7 mouse cellular contexts compared by ENCODE assay signal in genomic region chr5:28466760-28467306, GRCm38 (mm10). TPM values are rescaled to one million over a fixed set of nuclear protein-coding genes. Genes with fewer than 3 reads are reported as not detected.
DNase-seq lines count a peak whose midpoint lies in the region; ATAC-seq and TF ChIP-seq lines count a peak whose summit lies in the region.

Gene Shh (minus strand): TSS chr5:28467256.

- peak within 1 kb of the TSS; percentile 63 for H3K9ac ChIP-seq in midbrain, embryonic 13.5 days (replicated peaks)

- TF ChIP-seq CTCF in lung, adult 2 months (IDR thresholded peaks at IDR 0.05; ENCODE audit: insufficient read depth, low read length) = no peak
- TF ChIP-seq CTCF in cortical plate, adult 2 months (IDR thresholded peaks at IDR 0.05; ENCODE audit: extremely low read depth, insufficient read depth, low read length) = no peak

- TF ChIP-seq POLR2A in lung, adult 2 months (IDR thresholded peaks at IDR 0.05; ENCODE audit: borderline replicate concordance, extremely low read depth, low read depth, low read length) = no peak
- peak; percentile 55; the same call in 1 of the 2 replicates for TF ChIP-seq POLR2A in cortical plate, adult 2 months (IDR thresholded peaks at IDR 0.05; ENCODE audit: extremely low read depth, insufficient read depth, low read length)

- H3K9me3 ChIP-seq in hindbrain, embryonic 10.5 days = no peaks in the 10 kb centered on the region
- H3K9me3 ChIP-seq in midbrain, embryonic 13.5 days = no peaks in the 10 kb centered on the region

- no peaks in the 10 kb centered on the region for H3K36me3 ChIP-seq in hindbrain, embryonic 10.5 days
- H3K36me3 ChIP-seq in midbrain, embryonic 13.5 days = no peaks in the 10 kb centered on the region

- 4% methylated on average over 31 of the region's 31 CpGs for WGBS in lung, adult 2 months
- 1% methylated on average over 31 of the region's 31 CpGs for WGBS in hindbrain, embryonic 10.5 days
- whole genome bisulfite sequencing in midbrain, embryonic 13.5 days = under 1% methylated on average over 31 of the region's 31 CpGs

- no peaks in the 10 kb centered on the region; the same call in 1 of the 2 replicates for H3K4me1 ChIP-seq in lung, adult 2 months (ENCODE audit: control insufficient read depth, insufficient read depth, low read length)
- no peaks in the 10 kb centered on the region for H3K4me1 ChIP-seq in cortical plate, adult 2 months (ENCODE audit: control insufficient read depth, insufficient read depth, low read length)
- H3K4me1 ChIP-seq in hindbrain, embryonic 10.5 days (replicated peaks) = peaks cover 52% of the 10 kb centered on the region
- peaks cover 44% of the 10 kb centered on the region for H3K4me1 ChIP-seq in midbrain, embryonic 13.5 days (replicated peaks)

- peak within 1 kb of the TSS; percentile 66 for H3K4me2 ChIP-seq in midbrain, embryonic 13.5 days (replicated peaks)

- peak; percentile 27 for DNase-seq in lung, adult 2 months
- no peak for DNase-seq in lung, postnatal 14 days
- peak; percentile 42 for DNase-seq in hindbrain, embryonic 10.5 days (ENCODE audit: low spot score)
- DNase-seq in thymus, postnatal 10 days (ENCODE audit: low spot score in 2 of 2) = no peak
- DNase-seq in cerebellum, adult 11-12 months = no peak

- peak within 1 kb of the TSS; percentile 48 for H3K4me3 ChIP-seq in lung, adult 2 months (replicated peaks; ENCODE audit: extremely low read depth, low read depth, low read length)
- H3K4me3 ChIP-seq in cortical plate, adult 2 months (ENCODE audit: insufficient read depth, low read length) = peak within 1 kb of the TSS; percentile 34
- peak within 1 kb of the TSS; percentile 64 for H3K4me3 ChIP-seq in hindbrain, embryonic 10.5 days
- peak within 1 kb of the TSS; percentile 46 for H3K4me3 ChIP-seq in midbrain, embryonic 13.5 days (replicated peaks)

- no peak within 1 kb of the TSS for H3K27ac ChIP-seq in cortical plate, adult 2 months (ENCODE audit: insufficient read depth, low read length)
- 0 out of 2 replicates have a peak within 1 kb of the TSS, but pooled peaks have one; percentile 16 for H3K27ac ChIP-seq in hindbrain, embryonic 10.5 days
- H3K27ac ChIP-seq in midbrain, embryonic 13.5 days = peak within 1 kb of the TSS; percentile 83

- peaks cover 96% of the 10 kb centered on the region for H3K27me3 ChIP-seq in hindbrain, embryonic 10.5 days (ENCODE audit: insufficient read depth, poor library complexity, severe bottlenecking)
- H3K27me3 ChIP-seq in midbrain, embryonic 13.5 days = peaks cover 92% of the 10 kb centered on the region

- peak; percentile 62 for ATAC-seq in midbrain, embryonic 13.5 days

RNA-seq across cellular contexts. Expression of gene Shh, which starts in this region (rescaled TPM):
- 7.7 and 11.9 TPM in 2 replicates for polyA plus RNA-seq in lung, adult 2 months (2012; rRNA removed)
- polyA plus RNA-seq in cortical plate, adult 2 months (2012; rRNA removed) = 2.3 and 2.6 TPM in 2 replicates
- 2.8 TPM in 2 replicates for polyA plus RNA-seq in hindbrain, embryonic 10.5 days (2016; fragmentation: Nextera tagmentation; extraction: Ambion mirVana)
- 1.3 and 3.4 TPM in 2 replicates for polyA plus RNA-seq in midbrain, embryonic 13.5 days (2015; fragmentation: Nextera tagmentation; extraction: Ambion mirVana)

Comparison
In these comparisons a context has a peak if more than half of its experiments do, and no peak if none do; other contexts are left out.
1. DNase-seq: peak in lung, adult 2 months (single experiment) and hindbrain, embryonic 10.5 days (single experiment); none in lung, postnatal 14 days (single experiment), thymus, postnatal 10 days (0 of 2) and cerebellum, adult 11-12 months (single experiment).
2. Peak in every context shown above with its lines, with median percentiles within 50 percentile points of each other: H3K4me3 ChIP-seq.